ENCODE assay signal across 11 mouse cellular contexts in genomic region chr3:42382151-42382550, GRCm38 (mm10).
DNase-seq lines count a peak whose midpoint lies in the region.
"Had no signal": no experiment of that assay in that cellular context is flagged by ENCODE, and none has a peak within 500 bp of the region (broad histone marks: within the 10 kb centered on the region; RNA-seq: fewer than 3 reads in every experiment).

No protein-coding gene starts in this region.

- intact Hi-C loops in left cerebral cortex, postnatal 4 days (cut with DNase I): no loop called here

- DNase-seq in right cerebral cortex, adult 18-20 months: peak; percentile 53
- DNase-seq in right cerebral cortex, postnatal 4 days: no peak
- DNase-seq in frontal cortex, postnatal 10 days (ENCODE audit: low spot score in 2 of 2): peak; percentile 10 to 11
- peak; percentile 2 for DNase-seq in left cerebral cortex, postnatal 4 days
- DNase-seq in yolk sac, embryonic 10.5 days (ENCODE audit: low spot score): no peak
- DNase-seq in gastrocnemius, postnatal 4 days (ENCODE audit: low spot score in 2 of 2): no peak
- no peak for DNase-seq in embryo, embryonic 11 days
- DNase-seq: B cell, adult 2 months; forebrain, postnatal 0 days; liver, embryonic 13.5 days; thymus, postnatal 36 days had no signal

Comparison
In these comparisons a context has a peak if more than half of its experiments do, and no peak if none do; other contexts are left out.
1. DNase-seq: peak in right cerebral cortex, adult 18-20 months (single experiment), frontal cortex, postnatal 10 days (2 of 2) and left cerebral cortex, postnatal 4 days (single experiment); none in right cerebral cortex, postnatal 4 days (single experiment), yolk sac, embryonic 10.5 days (single experiment), gastrocnemius, postnatal 4 days (0 of 2) and embryo, embryonic 11 days (single experiment).